7 mouse cellular contexts compared by ENCODE assay signal in genomic region chr19:9981621-9982020, GRCm38 (mm10). TPM values are rescaled to one million over a fixed set of nuclear protein-coding genes. Genes with fewer than 3 reads are reported as not detected.
DNase-seq lines count a peak whose midpoint lies in the region; ATAC-seq lines count a peak whose summit lies in the region.

No protein-coding gene starts in this region.

- no peaks in the 10 kb centered on the region for H3K27me3 ChIP-seq in lung, embryonic 16.5 days (ENCODE audit: control insufficient read depth, insufficient read depth, low read depth, low read length)
- no peaks in the 10 kb centered on the region for H3K27me3 ChIP-seq in forebrain, embryonic 11.5 days (ENCODE audit: control insufficient read depth, insufficient read depth, low read length)
- H3K27me3 ChIP-seq in limb, embryonic 12.5 days: no peaks in the 10 kb centered on the region
- no peaks in the 10 kb centered on the region for H3K27me3 ChIP-seq in neural tube, embryonic 15.5 days (replicated peaks)

- WGBS in lung, embryonic 16.5 days: 67% methylated on average over 4 of the region's 4 CpGs
- 66% methylated on average over 4 of the region's 4 CpGs for WGBS in forebrain, embryonic 11.5 days
- 74% methylated on average over 4 of the region's 4 CpGs for WGBS in limb, embryonic 12.5 days
- WGBS in neural tube, embryonic 15.5 days: 66% methylated on average over 4 of the region's 4 CpGs

- H3K4me3 ChIP-seq in lung, embryonic 16.5 days (ENCODE audit: low read length): peak overlapping the region; percentile 96
- H3K4me3 ChIP-seq in forebrain, embryonic 11.5 days (ENCODE audit: low read depth, low read length): peak overlapping the region; percentile 92; the same call in 1 of the 2 replicates
- peak overlapping the region; percentile 93 for H3K4me3 ChIP-seq in limb, embryonic 12.5 days (replicated peaks)
- peak overlapping the region; percentile 92 for H3K4me3 ChIP-seq in neural tube, embryonic 15.5 days (replicated peaks)

- H3K27ac ChIP-seq in lung, embryonic 16.5 days (ENCODE audit: low read length): peak overlapping the region; percentile 93
- H3K27ac ChIP-seq in forebrain, embryonic 11.5 days (ENCODE audit: low read depth, low read length): peak overlapping the region; percentile 81; the same call in 1 of the 2 replicates
- peak overlapping the region; percentile 97 for H3K27ac ChIP-seq in limb, embryonic 12.5 days
- peak overlapping the region; percentile 96 for H3K27ac ChIP-seq in neural tube, embryonic 15.5 days (replicated peaks)

- peaks cover 33% of the 10 kb centered on the region for H3K4me1 ChIP-seq in lung, embryonic 16.5 days (replicated peaks; ENCODE audit: control insufficient read depth, insufficient read depth, low read length)
- H3K4me1 ChIP-seq in forebrain, embryonic 11.5 days (replicated peaks; ENCODE audit: control insufficient read depth, insufficient read depth, low read length): peaks cover 3% of the 10 kb centered on the region; the same call in 1 of the 2 replicates
- H3K4me1 ChIP-seq in limb, embryonic 12.5 days (replicated peaks): peaks cover 10% of the 10 kb centered on the region
- peaks cover 29% of the 10 kb centered on the region for H3K4me1 ChIP-seq in neural tube, embryonic 15.5 days

- H3K36me3 ChIP-seq in lung, embryonic 16.5 days (ENCODE audit: control insufficient read depth, insufficient read depth, low read length): peaks cover 21% of the 10 kb centered on the region
- peaks cover 11% of the 10 kb centered on the region; the same call in 1 of the 2 replicates for H3K36me3 ChIP-seq in forebrain, embryonic 11.5 days (ENCODE audit: control insufficient read depth, insufficient read depth, low read length)
- peaks cover 29% of the 10 kb centered on the region for H3K36me3 ChIP-seq in limb, embryonic 12.5 days
- H3K36me3 ChIP-seq in neural tube, embryonic 15.5 days: peaks cover 21% of the 10 kb centered on the region

- DNase-seq in lung, postnatal 14 days: no peak
- no peak for DNase-seq in forebrain, embryonic 11.5 days (ENCODE audit: low spot score)
- no peak for DNase-seq in adrenal gland, postnatal 4 days (ENCODE audit: low spot score in 2 of 2)
- DNase-seq in ovary, postnatal 14 days (ENCODE audit: low spot score): no peak

- peak overlapping the region; percentile 75 for H3K9ac ChIP-seq in lung, embryonic 16.5 days (ENCODE audit: low read length)
- peak overlapping the region; percentile 71 for H3K9ac ChIP-seq in forebrain, embryonic 11.5 days (ENCODE audit: low read length)
- H3K9ac ChIP-seq in limb, embryonic 12.5 days (replicated peaks): peak overlapping the region; percentile 58
- H3K9ac ChIP-seq in neural tube, embryonic 15.5 days (replicated peaks): peak overlapping the region; percentile 51

- H3K9me3 ChIP-seq in lung, embryonic 16.5 days (ENCODE audit: control insufficient read depth, low read length): no peaks in the 10 kb centered on the region
- H3K9me3 ChIP-seq in forebrain, embryonic 11.5 days (ENCODE audit: control insufficient read depth, low read length): no peaks in the 10 kb centered on the region
- no peaks in the 10 kb centered on the region for H3K9me3 ChIP-seq in limb, embryonic 12.5 days
- no peaks in the 10 kb centered on the region for H3K9me3 ChIP-seq in neural tube, embryonic 15.5 days (replicated peaks)

- ATAC-seq in lung, embryonic 16.5 days (ENCODE audit: low read depth): no peak
- ATAC-seq in forebrain, embryonic 11.5 days (replicated peaks; ENCODE audit: low FRiP score): no peak
- no peak for ATAC-seq in limb, embryonic 12.5 days (ENCODE audit: insufficient number of reproducible peaks, insufficient read depth, low FRiP score, low TSS enrichment, low read depth)
- ATAC-seq in neural tube, embryonic 15.5 days (ENCODE audit: low FRiP score): no peak

- H3K4me2 ChIP-seq in lung, embryonic 16.5 days (ENCODE audit: low read depth, low read length): peak overlapping the region; percentile 83
- peak overlapping the region; percentile 59 for H3K4me2 ChIP-seq in forebrain, embryonic 11.5 days (ENCODE audit: low read depth, low read length, severe bottlenecking)
- H3K4me2 ChIP-seq in limb, embryonic 12.5 days: peak overlapping the region; percentile 70
- peak overlapping the region; percentile 69 for H3K4me2 ChIP-seq in neural tube, embryonic 15.5 days

RNA-seq across cellular contexts. Expression of gene Fth1, which starts 1.2 kb away (rescaled TPM):
- polyA plus RNA-seq in lung, embryonic 16.5 days (2015; fragmentation: Nextera tagmentation; extraction: Ambion mirVana): 1,957 and 1,991 TPM in 2 replicates
- polyA plus RNA-seq in forebrain, embryonic 11.5 days (2014; fragmentation: Nextera tagmentation; extraction: Ambion mirVana): 1,254 and 1,333 TPM in 2 replicates
- 1,334 and 1,385 TPM in 2 replicates for polyA plus RNA-seq in limb, embryonic 12.5 days (2016; fragmentation: Nextera tagmentation; extraction: Ambion mirVana)
- polyA plus RNA-seq in neural tube, embryonic 15.5 days (2015; fragmentation: Nextera tagmentation; extraction: Ambion mirVana): 1,798 and 1,858 TPM in 2 replicates
- total RNA-seq in adrenal gland, postnatal 4 days (2021): 1,000 to 10,000 TPM; 1,555 to 1,573 TPM

RNA-seq across cellular contexts. Expression of gene Best1, which starts 19.8 kb away (rescaled TPM):
- 1.1 and 1.4 TPM in 2 replicates for polyA plus RNA-seq in lung, embryonic 16.5 days (2015; fragmentation: Nextera tagmentation; extraction: Ambion mirVana)
- polyA plus RNA-seq in forebrain, embryonic 11.5 days (2014; fragmentation: Nextera tagmentation; extraction: Ambion mirVana): 0.92 and 1.5 TPM in 2 replicates
- 2.2 and 2.3 TPM in 2 replicates for polyA plus RNA-seq in limb, embryonic 12.5 days (2016; fragmentation: Nextera tagmentation; extraction: Ambion mirVana)
- 2.1 and 2.3 TPM in 2 replicates for polyA plus RNA-seq in neural tube, embryonic 15.5 days (2015; fragmentation: Nextera tagmentation; extraction: Ambion mirVana)
- total RNA-seq in adrenal gland, postnatal 4 days (2021): 1 to 10 TPM in 1 of 2 experiments, under 1 TPM in 1; 0.71 to 2.2 TPM

RNA-seq across cellular contexts. Expression of gene Rab3il1, which starts 19.8 kb away (rescaled TPM):
- polyA plus RNA-seq in lung, embryonic 16.5 days (2015; fragmentation: Nextera tagmentation; extraction: Ambion mirVana): 30.3 and 33.0 TPM in 2 replicates
- 34.5 and 35.1 TPM in 2 replicates for polyA plus RNA-seq in forebrain, embryonic 11.5 days (2014; fragmentation: Nextera tagmentation; extraction: Ambion mirVana)
- polyA plus RNA-seq in limb, embryonic 12.5 days (2016; fragmentation: Nextera tagmentation; extraction: Ambion mirVana): 32.0 and 35.8 TPM in 2 replicates
- 21.4 and 22.5 TPM in 2 replicates for polyA plus RNA-seq in neural tube, embryonic 15.5 days (2015; fragmentation: Nextera tagmentation; extraction: Ambion mirVana)
- 10 to 100 TPM; 21.8 to 23.9 TPM for total RNA-seq in adrenal gland, postnatal 4 days (2021)

RNA-seq across cellular contexts. Expression of gene Fads3, which starts 59.7 kb away (rescaled TPM):
- polyA plus RNA-seq in lung, embryonic 16.5 days (2015; fragmentation: Nextera tagmentation; extraction: Ambion mirVana): 72.0 and 76.0 TPM in 2 replicates
- polyA plus RNA-seq in forebrain, embryonic 11.5 days (2014; fragmentation: Nextera tagmentation; extraction: Ambion mirVana): 5.9 and 6.1 TPM in 2 replicates
- polyA plus RNA-seq in limb, embryonic 12.5 days (2016; fragmentation: Nextera tagmentation; extraction: Ambion mirVana): 5.8 and 5.9 TPM in 2 replicates
- polyA plus RNA-seq in neural tube, embryonic 15.5 days (2015; fragmentation: Nextera tagmentation; extraction: Ambion mirVana): 30.3 and 32.3 TPM in 2 replicates
- total RNA-seq in adrenal gland, postnatal 4 days (2021): 10 to 100 TPM; 12.2 to 19.3 TPM
